Comparison of ENCODE assay signal across 9 mouse cellular contexts in genomic region chr13:107100852-107101325, GRCm38 (mm10).
DNase-seq lines count a peak whose midpoint lies in the region; ATAC-seq and TF ChIP-seq lines count a peak whose summit lies in the region.
"Had no signal": no experiment of that assay in that cellular context is flagged by ENCODE, and none has a peak within 500 bp of the region (broad histone marks: within the 10 kb centered on the region; RNA-seq: fewer than 3 reads in every experiment).

No protein-coding gene starts in this region.

- peak; percentile 26 to 28 for DNase-seq in heart, adult 18-20 months
- DNase-seq in heart, postnatal 25 days (ENCODE audit: low spot score): no peak
- peak; percentile 96 to 98 (median 97) for DNase-seq in liver, embryonic 14.5 days (ENCODE audit: low read depth in 3 of 3, low spot score in 3 of 3)
- DNase-seq in spleen, postnatal 4 days (ENCODE audit: low spot score in 2 of 2): peak; percentile 82 to 83
- no peak for DNase-seq in layer of hippocampus, postnatal 36 days
- no peak for DNase-seq in left cerebral cortex, adult 11 months (ENCODE audit: low spot score)
- DNase-seq in cerebellum, adult 11-12 months: no peak

- no peak for TF ChIP-seq CTCF in liver, embryonic 14.5 days (IDR thresholded peaks at IDR 0.05; ENCODE audit: low read depth)

- H3K27me3 ChIP-seq in embryonic facial prominence, embryonic 15.5 days: no peaks in the 10 kb centered on the region
- H3K27me3 ChIP-seq in liver, embryonic 14.5 days (ENCODE audit: control insufficient read depth, insufficient read depth, low read length): no peaks in the 10 kb centered on the region

- no peaks in the 10 kb centered on the region for H3K4me1 ChIP-seq in embryonic facial prominence, embryonic 15.5 days
- H3K4me1 ChIP-seq in liver, embryonic 14.5 days (replicated peaks; ENCODE audit: control insufficient read depth in 2 of 2, insufficient read depth in 2 of 2, low read length in 1 of 2): peaks cover 49 to 57% of the 10 kb centered on the region in 2 experiments

- ATAC-seq in embryonic facial prominence, embryonic 15.5 days (ENCODE audit: insufficient number of reproducible peaks, low FRiP score, low TSS enrichment, low read depth): no peak
- ATAC-seq in liver, embryonic 14.5 days (ENCODE audit: insufficient read depth): peak; percentile 95

- intact Hi-C loops in heart, postnatal 25 days (cut with DNase I): loop anchor here (5.0 to 10.0 kb wide), 2 partner anchors 124 to 156 kb away; partner anchors contain the start of gene Dimt1

- peak overlapping the region; percentile 43; the same call in 1 of the 2 replicates for H3K4me2 ChIP-seq in embryonic facial prominence, embryonic 15.5 days (replicated peaks)
- H3K4me2 ChIP-seq in liver, embryonic 14.5 days (ENCODE audit: low read depth): peak overlapping the region; percentile 81

- WGBS in embryonic facial prominence, embryonic 15.5 days: 63% methylated on average over 6 of the region's 6 CpGs
- 7% methylated on average over 6 of the region's 6 CpGs for WGBS in liver, embryonic 14.5 days (ENCODE audit: insufficient replicate concordance)

- H3K9me3 ChIP-seq in embryonic facial prominence, embryonic 15.5 days (replicated peaks): no peaks in the 10 kb centered on the region
- H3K9me3 ChIP-seq in liver, embryonic 14.5 days (ENCODE audit: control insufficient read depth, low read length): no peaks in the 10 kb centered on the region

- H3K9ac ChIP-seq in embryonic facial prominence, embryonic 15.5 days: no peak overlapping the region
- H3K9ac ChIP-seq in liver, embryonic 14.5 days (replicated peaks): peak overlapping the region; percentile 74
- H3K9ac ChIP-seq: forebrain, postnatal 0 days had no signal

- no peak overlapping the region for H3K4me3 ChIP-seq in embryonic facial prominence, embryonic 15.5 days (replicated peaks)
- H3K4me3 ChIP-seq in liver, embryonic 14.5 days (ENCODE audit: insufficient read depth in 1 of 2, low read depth in 2 of 2, low read length in 2 of 2): peak overlapping the region; percentile 36 to 52

- H3K36me3 ChIP-seq in embryonic facial prominence, embryonic 15.5 days: no peaks in the 10 kb centered on the region
- H3K36me3 ChIP-seq in liver, embryonic 14.5 days (replicated peaks; ENCODE audit: control insufficient read depth, insufficient read depth, low read depth): no peaks in the 10 kb centered on the region

- H3K27ac ChIP-seq in embryonic facial prominence, embryonic 15.5 days (replicated peaks): no peak overlapping the region
- H3K27ac ChIP-seq in liver, embryonic 14.5 days: peak overlapping the region; percentile 95

- peak; percentile 99 for TF ChIP-seq EP300 in liver, embryonic 14.5 days (IDR thresholded peaks at IDR 0.05; ENCODE audit: low read depth)

Comparison
In these comparisons a context has a peak if more than half of its experiments do, and no peak if none do; other contexts are left out.
1. DNase-seq: peak in heart, adult 18-20 months (2 of 2), liver, embryonic 14.5 days (3 of 3) and spleen, postnatal 4 days (2 of 2); none in heart, postnatal 25 days (single experiment), layer of hippocampus, postnatal 36 days (0 of 2), left cerebral cortex, adult 11 months (single experiment) and cerebellum, adult 11-12 months (single experiment).